Comparison of ENCODE assay signal across 11 mouse cellular contexts in genomic region chr10:40283636-40284035, GRCm38 (mm10).
"Had no signal": no experiment of that assay in that cellular context is flagged by ENCODE, and none has a peak within 500 bp of the region (broad histone marks: within the 10 kb centered on the region; RNA-seq: fewer than 3 reads in every experiment).

No protein-coding gene starts in this region.

- H3K4me3 ChIP-seq: neural tube, embryonic 15.5 days; stomach, embryonic 15.5 days had no signal

- H3K4me2 ChIP-seq: neural tube, embryonic 15.5 days; stomach, embryonic 15.5 days had no signal

- H3K9me3 ChIP-seq: neural tube, embryonic 15.5 days; stomach, embryonic 15.5 days had no signal

- H3K4me1 ChIP-seq: neural tube, embryonic 15.5 days; stomach, embryonic 15.5 days had no signal

- H3K27me3 ChIP-seq: neural tube, embryonic 15.5 days; stomach, embryonic 15.5 days had no signal

- H3K9ac ChIP-seq: neural tube, embryonic 15.5 days; stomach, embryonic 15.5 days had no signal

- DNase-seq: retina, postnatal 1 day; spleen, adult 18-20 months; thymus, adult 18-20 months; thymus, adult 2 months; thymus, postnatal 14 days; thymus, postnatal 25 days; thymus, postnatal 36 days; thymus, postnatal 4 days had no signal

- H3K27ac ChIP-seq: neural tube, embryonic 15.5 days; stomach, embryonic 15.5 days; stomach, postnatal 0 days had no signal
